Mouse (Mus musculus) lung, embryonic 16.5 days (tissue): Measurements from ENCODE around the gene Kank4. TPM values are rescaled to one million over a fixed set of nuclear protein-coding genes. Genes with fewer than 3 reads are reported as not detected.
A peak's percentile ranks its signal among the peaks of the same experiment; 100 is the strongest.

Experiments
- ATAC-seq: fragments of 200-750 bp; cut with Nextera tagmentation; 2 replicates; pipeline ENCODE4 v1.8.0; 2017; ENCODE audit warnings: low read depth, mild to moderate bottlenecking, moderate library complexity
- H3K27ac ChIP-seq: fragments of 300-500 bp; sonication (generic); 2 replicates; pipeline ENCODE4 v1.5.1; 2014; ENCODE audit warnings: mild to moderate bottlenecking, control low read depth, low read length
- H3K27me3 ChIP-seq: fragments of 300-500 bp; sonication (generic); 2 replicates; pipeline ENCODE4 v1.6.1; 2014; ENCODE audit warnings: low read depth, low read length, mixed read lengths; ENCODE audit not compliant: control insufficient read depth, insufficient read depth
- H3K36me3 ChIP-seq: fragments of 300-500 bp; sonication (generic); 2 replicates; pipeline ENCODE4 v1.6.1; 2014; ENCODE audit warnings: low read length; ENCODE audit not compliant: control insufficient read depth, insufficient read depth
- H3K4me1 ChIP-seq: fragments of 300-500 bp; sonication (generic); replicated peaks from 2 replicates; pipeline ENCODE4 v1.6.1; 2014; ENCODE audit warnings: low read length, mixed read lengths; ENCODE audit not compliant: control insufficient read depth, insufficient read depth
- H3K4me2 ChIP-seq: fragments of 300-500 bp; sonication (generic); 2 replicates; pipeline ENCODE4 v1.6.1; 2014; ENCODE audit warnings: low read depth, low read length, control low read depth
- H3K4me3 ChIP-seq: fragments of 300-500 bp; sonication (generic); 2 replicates; pipeline ENCODE4 v1.5.1; 2014; ENCODE audit warnings: mild to moderate bottlenecking, low read length, control low read depth
- H3K9ac ChIP-seq: fragments of 300-500 bp; sonication (generic); 2 replicates; pipeline ENCODE4 v1.6.1; 2014; ENCODE audit warnings: low read length, control low read depth
- H3K9me3 ChIP-seq: fragments of 300-500 bp; sonication (generic); 2 replicates; pipeline ENCODE4 v1.6.1; 2016; ENCODE audit warnings: low read length; ENCODE audit not compliant: control insufficient read depth
- WGBS: fragments of 180-500 bp; shearing (Covaris S2); extraction: QIAGEN DNeasy Blood & Tissue Kit; methylation state at CpG from one replicate; pipeline ENCODE4 v1.1.7; 2014; 5-methylcytosine and 5-hydroxymethylcytosine counted together
- polyA plus RNA-seq: library from polyadenylated mRNA; unstranded; fragments of >200 nt; fragmentation: Nextera tagmentation; extraction: Ambion mirVana; gene quantifications from 2 replicates; pipeline ENCODE4 v1.2.1, GENCODE M21; 2015

Gene Kank4
- polyA plus RNA-seq, result 2.5 and 3.3 TPM in 2 replicates

DNA sequence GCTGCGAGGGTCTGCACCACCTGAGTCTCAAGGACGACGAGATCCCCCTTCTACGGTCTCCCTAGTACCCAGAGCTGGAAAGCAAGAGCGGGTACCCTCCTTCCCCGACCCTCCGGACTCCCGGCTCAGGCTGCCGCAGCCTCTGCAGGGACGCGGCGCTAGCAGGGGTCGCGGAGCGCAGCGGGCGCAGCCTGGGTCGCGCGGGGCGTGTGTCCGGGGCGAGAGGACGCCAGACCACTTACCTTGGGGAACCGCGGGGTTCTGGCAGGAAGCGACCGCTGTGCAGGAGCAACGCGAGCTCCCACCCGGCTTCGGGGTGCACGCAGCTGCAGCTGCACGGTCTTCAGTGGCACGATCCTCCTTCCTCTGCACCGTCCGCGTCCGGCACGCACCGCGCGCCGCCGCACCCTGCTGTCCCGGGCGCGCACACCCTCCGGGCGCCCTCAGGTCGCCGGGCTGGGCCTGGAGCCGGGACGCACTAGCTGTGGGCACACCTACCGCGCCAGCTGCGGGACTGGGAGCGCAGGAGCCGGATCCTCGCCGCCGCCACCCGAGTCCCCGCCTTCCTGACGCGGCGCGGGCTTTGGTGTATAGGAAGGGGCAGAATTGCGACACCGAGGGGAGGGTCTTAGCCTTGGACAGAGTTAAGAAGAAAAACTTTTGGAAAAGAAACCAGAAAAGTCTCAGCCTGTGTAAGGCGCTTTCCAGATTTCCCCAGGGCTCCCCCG, at the start of gene Kank4:
Gene Kank4, minus strand, starts transcription at position 354 of the 728 bp plus-strand sequence.
- no peaks in the 10 kb centered on the region for H3K9me3 ChIP-seq
- H3K4me2 ChIP-seq, result peak within 1 kb of the TSS; percentile 89
- peak within 1 kb of the TSS; percentile 44 for H3K27ac ChIP-seq
- no peaks in the 10 kb centered on the region for H3K27me3 ChIP-seq
- peak within 1 kb of the TSS; percentile 85 for H3K9ac ChIP-seq
- under 1% methylated on average over 66 of the region's 72 CpGs for WGBS
- H3K4me3 ChIP-seq, result peak within 1 kb of the TSS; percentile 79
- no peaks in the 10 kb centered on the region for H3K36me3 ChIP-seq
- H3K4me1 ChIP-seq, result peaks cover 26% of the 10 kb centered on the region
- peak; percentile 92 for ATAC-seq

DNA sequence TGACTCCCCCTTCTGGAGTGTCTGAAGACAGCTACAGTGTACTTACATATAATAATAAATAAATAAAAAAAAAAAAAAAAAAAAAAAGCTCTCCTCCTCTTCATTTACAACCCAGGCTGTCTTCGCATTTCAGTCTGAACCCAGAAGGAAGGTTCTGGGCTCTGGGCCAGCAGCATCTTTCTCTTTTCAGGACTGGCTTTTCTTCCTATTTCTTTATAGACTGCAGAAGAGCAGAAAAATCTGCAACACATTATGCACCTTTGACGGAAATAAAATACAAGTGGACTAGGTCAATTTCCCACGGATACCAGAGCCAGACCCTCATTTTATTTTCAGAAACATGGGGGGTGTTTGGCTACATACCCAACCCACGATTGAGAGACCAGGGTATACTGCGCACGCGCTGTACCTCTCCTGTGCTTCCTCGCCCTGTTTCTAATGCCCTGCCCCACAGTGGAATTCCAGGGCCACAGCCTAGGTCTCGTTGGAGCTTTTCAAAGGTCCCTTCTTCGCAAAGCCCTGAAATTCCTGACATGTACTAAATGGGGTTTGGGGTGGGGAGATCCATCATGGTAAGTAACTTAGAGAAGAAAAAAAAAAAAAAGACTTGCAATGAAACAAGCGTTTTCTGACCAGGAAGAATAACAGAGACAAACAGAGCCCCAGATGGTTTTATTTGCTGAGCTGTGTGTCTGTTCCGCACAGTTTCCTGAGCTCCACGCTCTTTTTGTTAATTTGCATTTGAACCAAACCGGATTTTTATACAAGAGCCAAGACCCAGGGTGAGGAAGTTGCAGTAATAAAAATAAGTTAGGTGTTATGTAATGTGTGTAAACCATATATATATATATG, 48.3 kb upstream of the Kank4 start:
- Histone ChIP-seq H3K36me3 (no peaks in the 10 kb centered on the region), H3K9me3 (peaks cover 5% of the 10 kb centered on the region), H3K4me2 (no peak overlapping the region), H3K27ac (no peak overlapping the region), H3K4me1 (0 out of 2 replicates have a peak, but pooled peaks cover 2% of the 10 kb centered on the region), H3K9ac (no peak overlapping the region), H3K4me3 (no peak overlapping the region), H3K27me3 (no peaks in the 10 kb centered on the region)
- no peak for ATAC-seq
- 58% methylated on average over 14 of the region's 14 CpGs for WGBS

DNA sequence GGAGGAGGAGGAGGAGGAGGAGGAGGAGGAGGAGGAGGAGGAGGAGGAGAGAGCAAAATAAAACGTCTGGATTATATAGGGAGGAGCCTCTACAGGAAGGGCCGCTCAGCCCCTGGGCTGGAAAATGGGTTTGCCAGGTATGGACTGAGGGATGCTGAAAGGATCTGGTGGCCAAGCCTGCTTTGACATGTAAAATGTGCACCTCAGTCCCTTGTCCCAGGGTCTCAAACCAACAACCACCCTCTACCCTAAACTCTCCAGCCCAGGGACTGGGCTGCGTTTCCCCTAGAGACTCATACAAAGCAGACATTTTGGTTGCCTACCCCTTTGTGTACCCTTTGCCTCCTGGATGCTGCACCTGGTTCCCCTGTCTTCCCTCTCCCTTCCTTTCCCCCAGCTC, 47.2 kb upstream of the Kank4 start:
- no peak for ATAC-seq
- Histone ChIP-seq H3K4me1 (0 out of 2 replicates have a peak, but pooled peaks cover 2% of the 10 kb centered on the region), H3K27ac (no peak overlapping the region), H3K9ac (no peak overlapping the region), H3K36me3 (no peaks in the 10 kb centered on the region), H3K27me3 (no peaks in the 10 kb centered on the region), H3K4me3 (no peak overlapping the region), H3K9me3 (peaks cover 10% of the 10 kb centered on the region), H3K4me2 (no peak overlapping the region)
- 90% methylated on average over 3 of the region's 3 CpGs for WGBS

DNA sequence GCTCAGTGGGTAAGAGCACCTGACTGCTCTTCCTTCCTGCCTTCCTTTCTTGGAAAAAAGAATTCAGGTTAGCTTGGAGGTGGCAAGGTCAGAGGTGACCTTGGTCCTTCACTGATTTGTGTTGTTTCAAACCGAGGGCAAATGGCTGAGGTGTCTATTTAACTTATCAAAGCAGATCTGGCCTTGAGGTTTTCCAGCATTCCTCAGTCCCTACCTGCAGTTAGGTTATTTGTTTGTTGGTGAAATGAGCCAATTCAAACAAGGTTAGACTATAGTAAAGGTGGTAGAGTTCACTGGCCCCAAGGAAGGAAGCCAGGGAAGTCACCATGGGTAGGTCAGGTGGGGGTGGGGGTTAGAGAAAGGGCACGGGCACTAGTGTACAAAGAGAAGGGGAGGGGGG, 46.8 kb upstream of the Kank4 start:
- H3K4me1 ChIP-seq, result 0 out of 2 replicates have a peak, but pooled peaks cover 2% of the 10 kb centered on the region
- H3K36me3 ChIP-seq, result no peaks in the 10 kb centered on the region
- no peak overlapping the region for H3K4me2 ChIP-seq
- H3K27me3 ChIP-seq, result no peaks in the 10 kb centered on the region
- no peak overlapping the region for H3K9ac ChIP-seq
- H3K9me3 ChIP-seq, result peaks cover 12% of the 10 kb centered on the region
- 29% methylated on average over 1 of the region's 2 CpGs for WGBS
- ATAC-seq, result no peak
- no peak overlapping the region for H3K4me3 ChIP-seq
- H3K27ac ChIP-seq, result no peak overlapping the region

DNA sequence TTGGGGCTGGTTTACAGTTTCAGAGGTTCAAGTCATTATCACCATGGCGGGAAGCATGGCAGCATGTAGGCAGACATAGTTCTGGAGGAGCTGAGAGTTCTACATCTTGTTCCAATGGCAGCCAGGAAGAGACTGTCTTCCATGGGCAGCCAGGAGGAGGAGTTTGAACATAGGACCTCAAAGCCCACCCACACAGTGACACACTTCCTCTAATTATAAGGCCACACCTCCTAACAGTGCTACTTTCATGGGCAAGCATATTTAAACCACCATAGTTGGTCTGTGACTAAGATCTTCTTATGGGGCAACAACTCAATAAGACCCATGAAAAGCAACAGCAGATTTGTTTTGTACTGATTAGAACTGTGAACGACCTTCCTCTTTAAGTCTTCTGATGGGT, 46.1 kb upstream of the Kank4 start:
- peaks cover 12% of the 10 kb centered on the region for H3K9me3 ChIP-seq
- no peaks in the 10 kb centered on the region for H3K36me3 ChIP-seq
- H3K4me2 ChIP-seq, result no peak overlapping the region
- no peaks in the 10 kb centered on the region for H3K27me3 ChIP-seq
- no peak overlapping the region for H3K4me3 ChIP-seq
- 90% methylated on average over 2 of the region's 2 CpGs for WGBS
- H3K9ac ChIP-seq, result no peak overlapping the region
- no peak for ATAC-seq
- no peak overlapping the region for H3K27ac ChIP-seq
- H3K4me1 ChIP-seq, result 0 out of 2 replicates have a peak, but pooled peaks cover 2% of the 10 kb centered on the region

DNA sequence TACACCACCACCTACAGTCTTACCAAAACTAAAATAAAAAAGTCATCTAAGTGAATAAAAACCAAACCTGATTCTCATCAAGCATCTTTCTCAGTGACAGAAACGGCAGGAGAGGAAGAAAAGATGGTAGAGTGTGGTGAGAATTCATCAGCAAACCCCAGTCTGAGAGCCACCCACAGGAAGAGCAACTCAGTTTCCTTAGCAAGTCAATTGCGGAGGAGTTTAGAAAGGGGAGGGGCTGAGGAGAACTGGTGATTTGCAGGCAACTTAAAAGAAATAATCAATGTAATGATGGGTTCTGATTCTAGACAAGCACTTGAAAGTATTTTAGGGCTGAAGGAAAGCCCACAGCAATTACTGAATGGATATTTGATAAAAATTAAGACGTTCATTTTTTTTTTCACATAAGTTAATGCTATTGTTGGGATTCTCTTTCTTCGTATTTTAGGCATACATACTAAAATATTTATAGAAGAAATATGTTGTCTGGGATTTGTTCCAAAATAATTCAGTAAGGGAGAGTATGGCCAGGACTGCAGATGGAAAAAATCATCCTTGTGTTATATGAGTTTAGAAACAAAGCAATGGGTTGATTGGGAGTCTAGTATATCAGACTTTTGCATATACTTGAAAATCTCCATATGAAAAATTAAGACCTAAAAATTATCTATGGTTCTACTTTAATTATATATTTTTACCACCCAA, 41.0 kb upstream of the Kank4 start:
- no peaks in the 10 kb centered on the region for H3K27me3 ChIP-seq
- no peak for ATAC-seq
- H3K9ac ChIP-seq, result no peak overlapping the region
- H3K36me3 ChIP-seq, result no peaks in the 10 kb centered on the region
- peak overlapping the region; percentile 55; the same call in 1 of the 2 replicates for H3K27ac ChIP-seq
- no peak overlapping the region for H3K4me2 ChIP-seq
- WGBS, result 39% methylated on average over 4 of the region's 4 CpGs
- H3K4me3 ChIP-seq, result no peak overlapping the region
- no peaks in the 10 kb centered on the region for H3K4me1 ChIP-seq
- H3K9me3 ChIP-seq, result peaks cover 7% of the 10 kb centered on the region

DNA sequence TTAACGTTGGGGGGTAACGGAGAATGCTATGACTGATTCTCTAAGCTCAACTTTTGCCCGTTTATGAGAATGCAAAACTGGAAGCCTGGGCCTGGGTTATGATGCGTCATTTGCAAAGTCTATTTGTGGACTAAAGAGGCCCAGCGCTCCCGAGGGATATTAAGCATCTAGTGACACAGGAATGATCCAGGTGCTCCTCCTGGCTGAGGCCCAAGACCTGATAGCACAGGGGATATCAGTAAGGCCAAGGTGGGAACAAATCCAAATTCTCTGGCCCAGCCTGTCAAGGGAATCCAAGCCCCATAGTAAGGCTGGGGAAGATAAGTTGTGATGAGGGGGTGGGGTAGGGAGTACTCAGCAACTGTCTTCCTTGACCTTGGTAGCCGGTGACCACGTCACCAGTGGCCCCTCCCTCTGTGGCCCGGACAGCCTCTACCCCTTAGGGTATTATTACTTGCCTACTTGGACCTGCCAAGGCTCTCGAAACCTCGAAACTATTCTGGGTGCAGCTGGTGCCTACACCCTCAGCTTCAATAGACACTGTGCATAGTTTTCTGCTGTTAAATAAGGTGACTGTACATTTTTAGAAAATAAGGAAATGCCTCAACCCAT, 39.8 kb upstream of the Kank4 start:
- Histone ChIP-seq H3K27me3 (no peaks in the 10 kb centered on the region), H3K36me3 (no peaks in the 10 kb centered on the region), H3K27ac (no peak overlapping the region), H3K4me3 (no peak overlapping the region), H3K9me3 (peaks cover 7% of the 10 kb centered on the region), H3K4me1 (no peaks in the 10 kb centered on the region), H3K9ac (no peak overlapping the region), H3K4me2 (no peak overlapping the region)
- WGBS, result 55% methylated on average over 11 of the region's 11 CpGs
- no peak for ATAC-seq

DNA sequence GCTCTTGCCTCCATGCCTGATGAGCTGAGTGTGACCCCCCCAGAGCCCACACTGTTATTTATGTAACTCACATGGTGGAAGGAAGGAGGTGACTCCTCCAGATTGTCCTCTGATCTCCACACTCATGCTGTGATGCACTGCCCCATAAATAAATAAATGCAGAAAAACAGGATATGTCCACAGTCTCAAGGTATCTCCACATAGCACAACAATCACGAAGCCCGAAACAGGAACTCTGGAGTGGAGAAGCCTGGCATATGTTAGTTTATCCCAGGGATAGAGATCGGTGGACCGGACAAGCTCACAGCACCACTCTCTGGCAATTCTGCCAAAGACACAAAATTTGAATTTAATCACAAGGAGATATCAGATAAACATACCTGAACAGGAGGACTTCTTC, 36.6 kb upstream of the Kank4 start:
- Histone ChIP-seq H3K36me3 (no peaks in the 10 kb centered on the region), H3K4me3 (no peak overlapping the region), H3K27me3 (no peaks in the 10 kb centered on the region), H3K4me2 (no peak overlapping the region), H3K4me1 (no peaks in the 10 kb centered on the region), H3K9me3 (no peaks in the 10 kb centered on the region; the same call in 1 of the 2 replicates), H3K27ac (no peak overlapping the region), H3K9ac (no peak overlapping the region)
- ATAC-seq, result no peak
- 61% methylated on average over 4 of the region's 4 CpGs for WGBS
